Mouse (Mus musculus): ENCODE measurements at regions not wholly inside any gene's neighbourhood (a gene's known extent, or its start where the extent isn't known, plus 50 kb on each side); places are given as distances from the start of the nearest gene placed in this dataset.
A peak's percentile ranks its signal among the peaks of the same experiment; 100 is the strongest.

DNA sequence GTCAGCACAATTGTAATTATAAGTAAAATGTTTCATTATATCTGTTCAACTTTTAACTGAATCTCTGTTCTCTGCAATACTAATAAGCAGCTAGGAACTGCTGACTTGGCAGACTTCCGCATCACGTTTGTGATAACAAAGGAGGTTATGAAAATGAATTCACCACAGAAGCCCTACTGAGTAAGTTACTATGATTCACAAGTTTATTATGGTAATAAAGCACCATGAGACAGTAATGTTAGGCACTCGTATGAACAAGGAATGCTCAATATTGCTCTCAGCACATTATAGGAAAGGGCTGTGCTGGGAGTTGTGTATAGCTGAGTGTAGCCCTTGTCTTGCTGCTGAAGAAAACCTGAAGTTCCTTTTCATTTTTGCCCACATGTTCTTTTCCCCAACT lies 238.9 kb upstream of the Pcdh9 start:
- peak; percentile 10 for DNase-seq (ENCODE audit: low read depth, low spot score)

DNA sequence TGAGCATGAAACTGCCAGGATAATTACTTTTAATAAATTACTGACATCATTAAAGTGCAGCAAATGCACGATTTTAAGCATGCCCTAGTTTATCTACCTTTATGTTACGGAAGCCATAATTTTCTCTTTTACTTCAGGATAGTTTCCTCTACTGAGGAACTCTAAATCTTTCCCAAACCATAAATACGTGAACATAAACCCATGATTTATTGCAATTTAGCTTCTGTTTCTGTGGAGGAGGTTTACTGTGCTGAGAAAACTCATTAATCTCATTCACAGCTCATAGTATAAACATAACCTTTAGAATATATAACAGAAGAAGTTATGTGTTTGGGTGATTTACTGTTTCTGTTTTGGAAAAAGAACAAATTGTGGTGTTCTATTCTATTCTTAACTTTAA lies 233.1 kb upstream of the Pcdh9 start:
- no peak for DNase-seq (ENCODE audit: low read depth, low spot score)

DNA sequence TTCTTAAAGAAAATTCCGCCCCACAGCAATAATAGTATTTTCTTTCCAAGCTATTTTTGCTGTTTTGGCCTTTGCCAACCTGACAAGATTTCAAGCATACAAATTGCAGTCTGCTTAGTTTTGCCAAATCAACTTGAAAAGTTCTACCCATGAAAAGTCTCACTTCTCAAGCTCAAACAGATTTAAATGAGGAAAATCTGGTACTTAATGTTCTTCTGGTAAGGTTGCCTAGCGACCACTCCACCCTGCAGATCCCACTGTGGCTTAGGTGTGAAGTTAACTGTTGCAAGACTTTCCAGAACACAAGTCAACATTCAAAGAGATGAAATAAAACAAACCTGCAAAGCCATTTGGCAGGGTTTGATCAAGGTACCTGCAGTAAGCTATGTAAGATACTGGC lies 208.4 kb upstream of the Pcdh9 start:
- peak; percentile 51 for DNase-seq (ENCODE audit: low read depth, low spot score)

DNA sequence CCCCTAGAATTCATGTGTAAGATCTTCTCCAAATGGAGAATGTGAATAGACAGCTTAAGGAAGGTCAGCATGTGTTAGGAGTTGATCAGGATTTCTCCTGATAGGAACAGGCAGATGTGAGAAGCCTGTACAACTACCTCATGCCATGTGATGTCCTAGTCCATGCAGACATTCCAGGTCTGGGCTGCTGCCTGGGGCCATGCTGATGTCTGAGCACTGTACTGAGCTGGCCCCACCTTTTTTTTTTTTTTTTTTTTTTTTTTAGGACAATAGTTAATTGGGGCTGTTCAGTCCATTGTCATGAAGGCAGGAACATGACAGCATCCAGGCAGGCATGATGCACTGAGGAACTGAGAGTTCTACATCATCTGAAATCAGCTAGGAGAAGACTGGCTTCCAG lies 203.5 kb upstream of the Pcdh9 start:
- no peak for DNase-seq (ENCODE audit: low read depth, low spot score)
